Mouse (Mus musculus) lung, adult 2 months (tissue): ENCODE measurements around the gene Haus8.
"Not testable (repeated sequence)": the region's sequence is repeated elsewhere in the genome, so short reads cannot be mapped to it uniquely, and the experiment has no call there.

ENCODE experiments used
- CTCF ChIP-seq: fragments of 200-500 bp; IDR thresholded peaks from 2 replicates; pipeline ENCODE4 v1.5.1; 2011; ENCODE audit warnings: mild to moderate bottlenecking, low read length, control low read depth; ENCODE audit not compliant: insufficient read depth
- POLR2A ChIP-seq: fragments of 200-500 bp; IDR thresholded peaks from 2 replicates; pipeline ENCODE4 v1.6.1; 2011; ENCODE audit warnings: low read depth, mild to moderate bottlenecking, control low read depth, low read length, borderline replicate concordance; ENCODE audit errors: extremely low read depth

- not testable (repeated sequence) for TF ChIP-seq POLR2A, CTCF
Measured at GRCm38 (mm10) chr8:71205541-71205967, 67.2 kb downstream of the Haus8 start.
